Mouse (Mus musculus) liver, embryonic 11.5 days (tissue): ENCODE data around the gene Gm10912. TPM values are rescaled to one million over a fixed set of nuclear protein-coding genes. Genes with fewer than 3 reads are reported as not detected.
"Not testable (repeated sequence)": the region's sequence is repeated elsewhere in the genome, so short reads cannot be mapped to it uniquely, and the experiment has no call there.

Experiments used
- ATAC-seq: fragments of 200-750 bp; cut with Nextera tagmentation; replicated peaks from 2 replicates; pipeline ENCODE4 v1.8.0; 2017; ENCODE audit warnings: moderate number of reproducible peaks, mild to moderate bottlenecking, moderate TSS enrichment, moderate library complexity; ENCODE audit not compliant: low FRiP score
- DNase-seq: peaks from one replicate; pipeline ENCODE4 v3.0.0-alpha.2; 2017; ENCODE audit warnings: low spot score
- H3K27ac ChIP-seq: fragments of 300-500 bp; sonication (generic); 2 replicates; pipeline ENCODE4 v1.5.1; 2014; ENCODE audit warnings: mild to moderate bottlenecking, low read depth, low read length, control low read depth
- H3K27me3 ChIP-seq: fragments of 300-500 bp; sonication (generic); replicated peaks from 2 replicates; pipeline ENCODE4 v1.6.1; 2014; ENCODE audit warnings: low read length, mixed read lengths; ENCODE audit not compliant: control insufficient read depth, insufficient read depth
- H3K36me3 ChIP-seq: fragments of 300-500 bp; sonication (generic); 2 replicates; pipeline ENCODE4 v1.6.1; 2014; ENCODE audit warnings: mild to moderate bottlenecking, low read length, moderate library complexity, mixed read lengths; ENCODE audit not compliant: control insufficient read depth, insufficient read depth
- H3K4me1 ChIP-seq: fragments of 300-500 bp; sonication (generic); replicated peaks from 2 replicates; pipeline ENCODE4 v1.6.1; 2014; ENCODE audit warnings: low read length, mixed read lengths; ENCODE audit not compliant: control insufficient read depth, insufficient read depth
- H3K4me2 ChIP-seq: fragments of 300-500 bp; sonication (generic); 2 replicates; pipeline ENCODE4 v1.6.1; 2014; ENCODE audit warnings: mild to moderate bottlenecking, control low read depth, moderate library complexity
- H3K4me3 ChIP-seq: fragments of 300-500 bp; sonication (generic); 2 replicates; pipeline ENCODE4 v1.5.1; 2014; ENCODE audit warnings: low read depth, low read length, control low read depth
- H3K9ac ChIP-seq: fragments of 300-500 bp; sonication (generic); 2 replicates; pipeline ENCODE4 v1.6.1; 2014; ENCODE audit warnings: low read depth, low read length, control low read depth
- H3K9me3 ChIP-seq: fragments of 300-500 bp; sonication (generic); 2 replicates; pipeline ENCODE4 v1.6.1; 2016; ENCODE audit warnings: low read length, inconsistent platforms, mixed read lengths; ENCODE audit not compliant: control insufficient read depth
- WGBS: fragments of 180-500 bp; shearing (Covaris S2); extraction: QIAGEN DNeasy Blood & Tissue Kit; methylation state at CpG from one replicate; pipeline ENCODE4 v1.1.7; 2014; 5-methylcytosine and 5-hydroxymethylcytosine counted together
- polyA plus RNA-seq: library from polyadenylated mRNA; unstranded; fragments of >200 nt; fragmentation: Nextera tagmentation; extraction: Ambion mirVana; gene quantifications from 2 replicates; pipeline ENCODE4 v1.2.1, GENCODE M21; 2014

Gene Gm10912
- polyA plus RNA-seq, 1 experiment from 2014 or later: not detected

- peak overlapping the region; percentile 55 for H3K9ac ChIP-seq
- no peaks in the 10 kb centered on the region for H3K36me3 ChIP-seq
- DNase-seq (peak; percentile 53), ATAC-seq (peak; percentile 92)
- H3K9me3 ChIP-seq: no peaks in the 10 kb centered on the region
- H3K4me2 ChIP-seq: peak overlapping the region; percentile 53
- peaks cover 34% of the 10 kb centered on the region for H3K4me1 ChIP-seq
- peak overlapping the region; percentile 7 for H3K4me3 ChIP-seq
- WGBS: 7% methylated on average over 3 of the region's 3 CpGs
- H3K27me3 ChIP-seq: no peaks in the 10 kb centered on the region
- peak overlapping the region; percentile 75 for H3K27ac ChIP-seq
Measured at GRCm38 (mm10) chr2:104098529-104099230, 33.1 kb downstream of the Gm10912 start.

GRCm38 (mm10) chr2:104099231-104099585, 33.6 kb downstream of the Gm10912 start:
- peak overlapping the region; percentile 7 for H3K4me3 ChIP-seq
- H3K36me3 ChIP-seq: no peaks in the 10 kb centered on the region
- H3K27me3 ChIP-seq: no peaks in the 10 kb centered on the region
- H3K9ac ChIP-seq: peak overlapping the region; percentile 55
- H3K9me3 ChIP-seq: no peaks in the 10 kb centered on the region
- H3K27ac ChIP-seq: peak overlapping the region; percentile 75
- H3K4me1 ChIP-seq: peaks cover 34% of the 10 kb centered on the region
- DNase-seq: no peak
- H3K4me2 ChIP-seq: peak overlapping the region; percentile 53
- no peak for ATAC-seq
- WGBS: 82% methylated on average over 2 of the region's 2 CpGs

GRCm38 (mm10) chr2:104099946-104100345, 34.3 kb downstream of the Gm10912 start:
- Histone ChIP-seq H3K9ac (peak overlapping the region; percentile 46), H3K4me2 (peak overlapping the region; percentile 30), H3K27me3 (no peaks in the 10 kb centered on the region), H3K27ac (peak overlapping the region; percentile 62), H3K4me1 (peaks cover 34% of the 10 kb centered on the region), H3K4me3 (no peak overlapping the region), H3K36me3 (no peaks in the 10 kb centered on the region), H3K9me3 (no peaks in the 10 kb centered on the region)
- no peak for DNase-seq
- no peak for ATAC-seq
- WGBS: 30% methylated on average over 1 of the region's 1 CpGs

- Histone ChIP-seq H3K9ac (no peak overlapping the region), H3K9me3 (no peaks in the 10 kb centered on the region), H3K4me1 (peaks cover 21% of the 10 kb centered on the region), H3K4me3 (no peak overlapping the region), H3K27ac (no peak overlapping the region), H3K27me3 (no peaks in the 10 kb centered on the region), H3K4me2 (no peak overlapping the region), H3K36me3 (no peaks in the 10 kb centered on the region)
- DNase-seq: no peak
- ATAC-seq: no peak
- 79% methylated on average over 6 of the region's 6 CpGs for WGBS
Measured at GRCm38 (mm10) chr2:104104800-104105199, 39.2 kb downstream of the Gm10912 start.

- not testable (repeated sequence) for H3K27me3 ChIP-seq, H3K4me2 ChIP-seq, H3K9ac ChIP-seq, ATAC-seq, H3K9me3 ChIP-seq, DNase-seq, H3K4me3 ChIP-seq, H3K36me3 ChIP-seq
- Histone ChIP-seq H3K4me1 (peaks cover 16% of the 10 kb centered on the region), H3K27ac (peak overlapping the region; percentile 55; the same call in 1 of the 2 replicates)
- 80% methylated on average over 2 of the region's 2 CpGs for WGBS
Measured at GRCm38 (mm10) chr2:104109021-104109420, 43.4 kb downstream of the Gm10912 start.

GRCm38 (mm10) chr2:104109528-104109927, 43.9 kb downstream of the Gm10912 start:
- ATAC-seq (peak; percentile 46; the same call in 1 of the 2 replicates), DNase-seq (no peak)
- H3K4me2 ChIP-seq: no peak overlapping the region
- no peaks in the 10 kb centered on the region for H3K36me3 ChIP-seq
- no peaks in the 10 kb centered on the region for H3K9me3 ChIP-seq
- no peaks in the 10 kb centered on the region for H3K27me3 ChIP-seq
- H3K9ac ChIP-seq: 0 out of 2 replicates have a peak overlapping the region, but pooled peaks have one; percentile 39
- peaks cover 16% of the 10 kb centered on the region for H3K4me1 ChIP-seq
- peak overlapping the region; percentile 55 for H3K27ac ChIP-seq
- 35% methylated on average over 2 of the region's 2 CpGs for WGBS
- no peak overlapping the region for H3K4me3 ChIP-seq

- H3K27me3 ChIP-seq: no peaks in the 10 kb centered on the region
- H3K4me2 ChIP-seq: no peak overlapping the region
- no peaks in the 10 kb centered on the region for H3K36me3 ChIP-seq
- ATAC-seq (no peak), DNase-seq (no peak)
- H3K27ac ChIP-seq: peak overlapping the region; percentile 55
- no peak overlapping the region for H3K9ac ChIP-seq
- 71% methylated on average over 4 of the region's 4 CpGs for WGBS
- no peaks in the 10 kb centered on the region for H3K9me3 ChIP-seq
- H3K4me1 ChIP-seq: peaks cover 16% of the 10 kb centered on the region
- no peak overlapping the region for H3K4me3 ChIP-seq
Measured at GRCm38 (mm10) chr2:104110031-104110430, 44.4 kb downstream of the Gm10912 start.

- ATAC-seq, H3K27ac ChIP-seq, H3K27me3 ChIP-seq, H3K36me3 ChIP-seq, H3K4me3 ChIP-seq, H3K4me2 ChIP-seq, H3K9me3 ChIP-seq, H3K9ac ChIP-seq, DNase-seq: not testable (repeated sequence)
- WGBS: no CpG with 5 or more reads among the region's 1 CpGs
- peaks cover 13% of the 10 kb centered on the region for H3K4me1 ChIP-seq
Measured at GRCm38 (mm10) chr2:104111170-104111797, 45.7 kb downstream of the Gm10912 start.

- H3K36me3 ChIP-seq, H3K4me2 ChIP-seq, DNase-seq, H3K27me3 ChIP-seq, H3K27ac ChIP-seq, H3K4me3 ChIP-seq, H3K9ac ChIP-seq, H3K9me3 ChIP-seq: not testable (repeated sequence)
- ATAC-seq: peak; percentile 52
- H3K4me1 ChIP-seq: peaks cover 11% of the 10 kb centered on the region
Measured at GRCm38 (mm10) chr2:104113563-104113962, 47.9 kb downstream of the Gm10912 start.
